Mouse (Mus musculus): ENCODE results near the gene Cdca7l. TPM values are rescaled to one million over a fixed set of nuclear protein-coding genes. Genes with fewer than 3 reads are reported as not detected.

The Cdca7l gene
- polyA plus RNA-seq, 1 experiment from 2014 or later, result 15.6 TPM

GRCm38 (mm10) chr12:117781360-117781759, 22.7 kb upstream of the Cdca7l start:
- peak; percentile 67 for ATAC-seq (ENCODE audit: insufficient read depth)
- H3K4me3 ChIP-seq (replicated peaks), result no peak overlapping the region
- H3K36me3 ChIP-seq (replicated peaks), result no peaks in the 10 kb centered on the region
- H3K4me2 ChIP-seq, result no peak overlapping the region
- H3K9me3 ChIP-seq (replicated peaks), result no peaks in the 10 kb centered on the region
- H3K27me3 ChIP-seq, result no peaks in the 10 kb centered on the region
- H3K9ac ChIP-seq, result no peak overlapping the region
- 0 out of 2 replicates have a peak, but pooled peaks cover 3% of the 10 kb centered on the region for H3K4me1 ChIP-seq (replicated peaks)
- 53% methylated on average over 2 of the region's 2 CpGs for WGBS (ENCODE audit: insufficient replicate concordance)
- H3K27ac ChIP-seq (replicated peaks), result no peak overlapping the region

- Histone ChIP-seq H3K27me3 (no peaks in the 10 kb centered on the region), H3K4me3 (replicated peaks) (no peak overlapping the region), H3K9me3 (replicated peaks) (no peaks in the 10 kb centered on the region), H3K4me1 (replicated peaks) (0 out of 2 replicates have a peak, but pooled peaks cover 3% of the 10 kb centered on the region), H3K9ac (no peak overlapping the region), H3K36me3 (replicated peaks) (no peaks in the 10 kb centered on the region), H3K27ac (replicated peaks) (no peak overlapping the region), H3K4me2 (no peak overlapping the region)
- ATAC-seq (ENCODE audit: insufficient read depth), result no peak
- 58% methylated on average over 1 of the region's 1 CpGs for WGBS (ENCODE audit: insufficient replicate concordance)
Measured at GRCm38 (mm10) chr12:117783426-117783825, 20.7 kb upstream of the Cdca7l start.

- Histone ChIP-seq H3K27ac (replicated peaks) (no peak overlapping the region), H3K4me2 (no peak overlapping the region), H3K9ac (no peak overlapping the region), H3K4me3 (replicated peaks) (no peak overlapping the region), H3K4me1 (replicated peaks) (0 out of 2 replicates have a peak, but pooled peaks cover 3% of the 10 kb centered on the region), H3K9me3 (replicated peaks) (no peaks in the 10 kb centered on the region), H3K27me3 (no peaks in the 10 kb centered on the region), H3K36me3 (replicated peaks) (no peaks in the 10 kb centered on the region)
- WGBS (ENCODE audit: insufficient replicate concordance), result 44% methylated on average over 6 of the region's 6 CpGs
- no peak for ATAC-seq (ENCODE audit: insufficient read depth)
Measured at GRCm38 (mm10) chr12:117786621-117787020, 17.5 kb upstream of the Cdca7l start.

GRCm38 (mm10) chr12:117788513-117789011, 15.5 kb upstream of the Cdca7l start:
- ATAC-seq (ENCODE audit: insufficient read depth), result no peak
- Histone ChIP-seq H3K27ac (replicated peaks) (no peak overlapping the region), H3K27me3 (no peaks in the 10 kb centered on the region), H3K4me2 (peak overlapping the region; percentile 29; the same call in 1 of the 2 replicates), H3K4me3 (replicated peaks) (no peak overlapping the region), H3K9me3 (replicated peaks) (no peaks in the 10 kb centered on the region), H3K4me1 (replicated peaks) (no peaks in the 10 kb centered on the region), H3K36me3 (replicated peaks) (no peaks in the 10 kb centered on the region), H3K9ac (no peak overlapping the region)
- WGBS (ENCODE audit: insufficient replicate concordance), result 21% methylated on average over 24 of the region's 24 CpGs

- 45% methylated on average over 7 of the region's 7 CpGs for WGBS (ENCODE audit: insufficient replicate concordance)
- Histone ChIP-seq H3K27me3 (no peaks in the 10 kb centered on the region), H3K36me3 (replicated peaks) (no peaks in the 10 kb centered on the region), H3K9ac (no peak overlapping the region), H3K4me2 (no peak overlapping the region), H3K4me3 (replicated peaks) (no peak overlapping the region), H3K4me1 (replicated peaks) (no peaks in the 10 kb centered on the region), H3K27ac (replicated peaks) (no peak overlapping the region), H3K9me3 (replicated peaks) (no peaks in the 10 kb centered on the region)
- ATAC-seq (ENCODE audit: insufficient read depth), result no peak
Measured at GRCm38 (mm10) chr12:117789017-117789416, 15.1 kb upstream of the Cdca7l start.

- 80% methylated on average over 4 of the region's 4 CpGs for WGBS (ENCODE audit: insufficient replicate concordance)
- Histone ChIP-seq H3K4me2 (no peak overlapping the region), H3K27ac (replicated peaks) (no peak overlapping the region), H3K36me3 (replicated peaks) (no peaks in the 10 kb centered on the region), H3K4me3 (replicated peaks) (no peak overlapping the region), H3K9ac (no peak overlapping the region), H3K4me1 (replicated peaks) (no peaks in the 10 kb centered on the region), H3K27me3 (no peaks in the 10 kb centered on the region), H3K9me3 (replicated peaks) (no peaks in the 10 kb centered on the region)
- no peak for ATAC-seq (ENCODE audit: insufficient read depth)
Measured at GRCm38 (mm10) chr12:117795303-117795702, 8.8 kb upstream of the Cdca7l start.

- no peak overlapping the region for H3K4me2 ChIP-seq
- no peak overlapping the region for H3K9ac ChIP-seq
- H3K4me1 ChIP-seq (replicated peaks), result no peaks in the 10 kb centered on the region
- no peak overlapping the region for H3K4me3 ChIP-seq (replicated peaks)
- no peak overlapping the region for H3K27ac ChIP-seq (replicated peaks)
- no peaks in the 10 kb centered on the region; the same call in 1 of the 2 replicates for H3K27me3 ChIP-seq
- H3K9me3 ChIP-seq (replicated peaks), result no peaks in the 10 kb centered on the region
- 61% methylated on average over 4 of the region's 4 CpGs for WGBS (ENCODE audit: insufficient replicate concordance)
- H3K36me3 ChIP-seq (replicated peaks), result no peaks in the 10 kb centered on the region
- ATAC-seq (ENCODE audit: insufficient read depth), result no peak
Measured at GRCm38 (mm10) chr12:117805576-117805975, 1.5 kb downstream of the Cdca7l start.

- Histone ChIP-seq H3K27me3 (no peaks in the 10 kb centered on the region; the same call in 1 of the 2 replicates), H3K36me3 (replicated peaks) (no peaks in the 10 kb centered on the region), H3K27ac (replicated peaks) (no peak overlapping the region), H3K4me1 (replicated peaks) (no peaks in the 10 kb centered on the region), H3K4me2 (no peak overlapping the region), H3K4me3 (replicated peaks) (no peak overlapping the region), H3K9ac (no peak overlapping the region), H3K9me3 (replicated peaks) (no peaks in the 10 kb centered on the region)
- WGBS (ENCODE audit: insufficient replicate concordance), result 70% methylated on average over 12 of the region's 12 CpGs
- ATAC-seq (ENCODE audit: insufficient read depth), result no peak
Measured at GRCm38 (mm10) chr12:117806007-117806451, 1.9 kb downstream of the Cdca7l start.

GRCm38 (mm10) chr12:117806470-117806869, 2.4 kb downstream of the Cdca7l start:
- Histone ChIP-seq H3K36me3 (replicated peaks) (no peaks in the 10 kb centered on the region), H3K9me3 (replicated peaks) (no peaks in the 10 kb centered on the region), H3K9ac (no peak overlapping the region), H3K4me2 (no peak overlapping the region), H3K4me1 (replicated peaks) (no peaks in the 10 kb centered on the region), H3K4me3 (replicated peaks) (no peak overlapping the region), H3K27me3 (no peaks in the 10 kb centered on the region; the same call in 1 of the 2 replicates), H3K27ac (replicated peaks) (no peak overlapping the region)
- ATAC-seq (ENCODE audit: insufficient read depth), result no peak
- 58% methylated on average over 4 of the region's 4 CpGs for WGBS (ENCODE audit: insufficient replicate concordance)

GRCm38 (mm10) chr12:117807637-117808036, 3.5 kb downstream of the Cdca7l start:
- Histone ChIP-seq H3K4me2 (no peak overlapping the region), H3K27me3 (no peaks in the 10 kb centered on the region; the same call in 1 of the 2 replicates), H3K4me1 (replicated peaks) (no peaks in the 10 kb centered on the region), H3K9ac (no peak overlapping the region), H3K9me3 (replicated peaks) (no peaks in the 10 kb centered on the region), H3K36me3 (replicated peaks) (no peaks in the 10 kb centered on the region), H3K27ac (replicated peaks) (no peak overlapping the region), H3K4me3 (replicated peaks) (no peak overlapping the region)
- 40% methylated on average over 10 of the region's 12 CpGs for WGBS (ENCODE audit: insufficient replicate concordance)
- no peak for ATAC-seq (ENCODE audit: insufficient read depth)

- no peak overlapping the region for H3K4me3 ChIP-seq (replicated peaks)
- ATAC-seq (ENCODE audit: insufficient read depth), result no peak
- no peaks in the 10 kb centered on the region for H3K4me1 ChIP-seq (replicated peaks)
- H3K4me2 ChIP-seq, result no peak overlapping the region
- H3K27me3 ChIP-seq, result no peaks in the 10 kb centered on the region; the same call in 1 of the 2 replicates
- WGBS (ENCODE audit: insufficient replicate concordance), result 38% methylated on average over 17 of the region's 17 CpGs
- no peaks in the 10 kb centered on the region for H3K36me3 ChIP-seq (replicated peaks)
- no peaks in the 10 kb centered on the region for H3K9me3 ChIP-seq (replicated peaks)
- H3K9ac ChIP-seq, result no peak overlapping the region
- H3K27ac ChIP-seq (replicated peaks), result no peak overlapping the region
Measured at GRCm38 (mm10) chr12:117808355-117809326, 4.6 kb downstream of the Cdca7l start.

Measured in liver, embryonic 15.5 days (tissue).